Mouse (Mus musculus) ovary, postnatal 36 days (tissue): ENCODE data around the gene Atp8a2.

Experiments
- DNase-seq: peaks from one replicate; pipeline ENCODE4 v3.0.0; 2022; ENCODE audit warnings: low spot score, mixed read lengths

The Atp8a2 gene

DNA sequence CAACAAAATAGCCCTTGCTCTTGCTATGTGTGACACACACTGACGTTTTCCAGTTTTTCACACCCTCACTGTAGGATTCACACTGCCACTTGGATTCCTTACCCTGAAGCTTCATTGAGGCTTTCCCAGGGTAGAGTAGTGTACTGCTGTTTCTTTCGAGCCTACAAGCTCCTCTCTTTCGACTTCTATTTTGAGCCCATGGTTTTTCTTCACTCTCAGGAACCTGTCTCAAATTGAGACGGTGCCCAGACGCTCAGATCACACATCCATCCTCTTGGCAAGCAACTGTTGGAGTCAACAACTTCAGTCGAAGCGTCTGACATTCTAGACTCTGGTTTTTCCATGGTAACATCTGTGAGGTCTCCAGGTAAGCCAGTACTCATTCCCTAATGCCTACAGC, at the start of gene Atp8a2:
Gene Atp8a2 (minus strand): TSS at position 296 of the 400 bp plus-strand sequence.
- DNase-seq = no peak

DNA sequence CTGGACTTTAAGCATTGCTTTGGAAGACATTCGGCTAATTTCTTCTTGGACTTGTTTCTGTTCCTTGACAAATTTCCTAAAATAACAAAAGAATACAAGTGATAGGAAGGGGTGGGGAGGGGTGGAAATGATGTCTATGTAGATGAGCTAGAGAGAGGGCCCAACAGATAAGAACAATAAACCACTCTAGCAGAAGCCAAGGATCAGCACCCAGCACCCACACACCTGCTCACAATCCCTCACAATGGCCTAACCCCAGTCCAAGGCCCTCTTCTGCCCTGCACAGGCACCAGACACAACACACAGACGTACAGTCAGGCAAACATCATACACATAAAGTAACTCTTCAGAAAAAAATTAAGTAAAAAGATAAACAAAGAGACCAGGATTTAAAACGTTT, 41.6 kb upstream of the Atp8a2 start:
- DNase-seq = no peak

DNA sequence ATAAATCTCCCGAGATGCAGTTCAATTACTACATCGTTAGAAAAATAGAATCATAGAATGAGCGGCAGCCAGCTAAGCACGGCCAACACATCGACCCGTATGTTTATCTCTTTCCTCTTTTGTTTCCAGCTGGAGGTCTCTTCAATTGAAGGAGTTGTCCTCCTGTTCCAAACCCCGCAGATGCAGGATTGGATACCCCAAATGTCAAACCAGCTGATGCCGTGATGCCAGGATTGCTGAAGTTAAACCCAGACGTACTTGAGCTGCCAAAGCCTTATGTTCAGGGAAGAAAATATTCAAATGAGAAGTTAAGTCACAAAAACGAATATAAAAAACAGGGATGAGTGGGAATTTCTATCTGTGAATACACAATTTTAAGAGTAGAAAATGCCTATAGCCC, 22.9 kb upstream of the Atp8a2 start:
- DNase-seq = no peak

DNA sequence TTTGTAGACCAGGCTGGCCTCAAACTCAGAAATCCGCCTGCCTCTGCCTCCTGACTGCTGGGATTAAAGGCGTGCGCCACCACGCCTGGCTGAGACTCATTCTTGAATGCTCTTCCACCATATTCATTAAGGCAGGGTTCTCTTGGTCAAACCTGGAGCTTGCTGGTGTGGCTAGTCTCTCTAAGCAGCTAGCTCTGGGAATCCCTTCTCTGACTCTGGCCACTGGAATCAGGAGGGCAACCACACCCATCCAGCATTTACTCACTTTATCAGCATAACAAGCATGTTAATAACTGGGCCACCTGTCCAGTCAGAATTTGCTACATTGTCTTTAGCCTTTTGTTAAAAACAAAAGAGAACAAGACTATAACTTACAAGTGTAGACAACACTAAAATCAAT, 20.6 kb upstream of the Atp8a2 start:
- no peak for DNase-seq

DNA sequence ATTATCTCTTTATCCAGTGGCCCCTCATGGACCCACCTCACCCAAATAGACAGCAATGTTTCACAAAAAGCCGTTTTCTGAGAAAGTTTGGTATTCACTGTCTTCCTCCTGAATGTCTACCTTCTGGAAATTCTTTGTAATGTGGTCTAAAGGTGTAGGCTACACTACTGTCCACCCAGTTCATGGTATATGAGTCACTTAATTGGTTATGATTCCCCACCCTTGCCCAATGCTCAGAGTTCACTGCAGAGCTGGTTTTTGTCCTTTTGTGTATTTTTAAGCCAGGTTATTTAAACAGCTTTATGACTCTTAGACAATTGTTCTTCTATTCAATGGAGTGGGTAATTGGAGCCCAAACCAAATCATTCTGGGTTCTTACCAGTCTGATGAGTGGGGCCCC, 19.1 kb upstream of the Atp8a2 start:
- no peak for DNase-seq

DNA sequence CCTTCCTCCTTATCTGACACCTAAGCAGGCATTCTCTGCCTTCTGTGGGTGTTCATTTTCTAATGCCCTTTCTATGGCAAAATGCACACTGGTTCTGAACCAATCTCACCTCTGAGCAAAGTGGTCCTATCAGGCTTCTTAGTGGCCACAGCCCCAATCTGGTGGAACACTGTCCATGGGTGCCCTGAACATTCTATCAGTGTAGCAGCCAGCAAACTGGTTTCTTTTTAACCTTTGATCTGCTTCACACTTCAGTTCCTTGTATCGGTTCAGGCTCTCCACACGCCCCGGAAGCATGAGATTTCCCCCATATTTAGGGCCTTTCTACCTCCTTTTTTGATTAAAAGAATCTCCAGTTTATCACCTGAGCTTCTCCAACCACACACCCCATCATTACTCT, 18.0 kb upstream of the Atp8a2 start:
- DNase-seq = no peak

DNA sequence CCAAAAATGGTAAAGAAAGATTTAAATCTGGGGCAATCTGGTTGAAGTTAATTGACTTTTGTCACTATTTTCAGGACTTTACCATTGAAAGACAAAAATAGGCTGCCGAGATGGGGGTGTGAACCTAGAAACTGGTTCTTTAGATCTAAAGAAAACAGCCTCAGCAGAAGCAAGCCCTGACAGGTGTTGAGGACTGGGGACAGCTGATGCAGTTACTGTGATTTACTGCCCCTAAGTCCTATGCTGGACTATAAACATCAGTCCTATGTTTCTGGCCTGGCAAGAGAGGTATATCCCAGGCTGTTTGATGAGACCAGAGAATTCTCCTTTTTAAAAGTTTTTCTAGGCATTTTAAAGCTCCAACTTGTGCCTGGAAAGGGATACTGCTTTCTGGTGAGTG, 17.1 kb upstream of the Atp8a2 start:
- DNase-seq = no peak

DNA sequence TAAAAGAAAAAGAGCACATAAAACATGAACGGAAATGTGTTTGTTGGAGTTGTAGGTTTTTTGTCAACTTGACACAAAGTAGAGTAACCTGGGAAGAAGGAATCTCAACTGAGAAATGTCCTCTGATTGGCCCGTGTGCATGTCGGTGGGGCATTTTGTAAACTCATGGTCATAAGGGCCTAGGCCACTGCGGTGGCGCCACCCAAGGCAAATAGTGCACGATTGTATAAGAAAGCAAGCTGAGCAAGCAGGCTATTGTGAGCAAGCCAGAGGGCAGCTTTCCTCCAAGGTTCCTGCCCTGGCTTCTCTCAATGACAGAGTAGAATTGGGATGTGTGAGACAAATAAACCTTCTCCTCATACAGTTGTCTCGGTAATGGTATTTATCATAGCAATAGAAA, 12.2 kb upstream of the Atp8a2 start:
- no peak for DNase-seq

DNA sequence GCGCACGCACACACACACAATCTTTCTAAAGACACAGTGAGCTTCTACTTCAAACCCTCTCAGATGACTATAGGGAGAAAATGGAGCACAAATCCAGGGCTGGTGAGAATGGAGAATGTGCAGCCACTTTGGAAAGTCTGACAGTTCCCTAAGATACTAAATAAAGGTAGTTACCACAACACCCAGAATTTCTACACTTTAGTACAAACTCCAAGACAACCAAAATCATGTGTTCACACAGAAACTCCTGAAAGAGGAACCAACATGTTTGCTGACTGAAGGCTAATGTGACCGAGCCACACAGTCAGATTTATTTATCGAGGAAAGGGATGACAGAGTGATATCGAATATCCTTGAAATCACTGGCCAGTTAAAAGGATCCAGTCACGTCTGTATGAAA, 8.0 kb upstream of the Atp8a2 start:
- no peak for DNase-seq

DNA sequence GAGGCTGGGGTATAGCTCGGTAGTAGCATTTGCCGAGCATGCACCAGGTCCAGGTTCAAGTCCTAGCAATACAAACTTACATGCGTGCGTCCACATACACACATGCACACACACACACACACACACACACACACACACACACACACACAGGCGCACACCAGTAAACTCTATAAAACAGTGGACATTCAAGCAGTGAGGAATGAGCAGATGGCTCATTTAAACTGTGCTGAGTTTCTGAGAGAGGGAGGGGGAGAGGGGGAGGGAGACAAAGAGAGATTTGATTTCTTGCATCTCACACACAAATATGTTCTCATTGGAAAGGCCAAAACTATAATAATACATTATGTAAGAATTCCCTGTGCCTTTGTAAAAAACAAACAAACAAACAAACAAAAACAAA, 980 bp downstream of the Atp8a2 start:
- no peak for DNase-seq

DNA sequence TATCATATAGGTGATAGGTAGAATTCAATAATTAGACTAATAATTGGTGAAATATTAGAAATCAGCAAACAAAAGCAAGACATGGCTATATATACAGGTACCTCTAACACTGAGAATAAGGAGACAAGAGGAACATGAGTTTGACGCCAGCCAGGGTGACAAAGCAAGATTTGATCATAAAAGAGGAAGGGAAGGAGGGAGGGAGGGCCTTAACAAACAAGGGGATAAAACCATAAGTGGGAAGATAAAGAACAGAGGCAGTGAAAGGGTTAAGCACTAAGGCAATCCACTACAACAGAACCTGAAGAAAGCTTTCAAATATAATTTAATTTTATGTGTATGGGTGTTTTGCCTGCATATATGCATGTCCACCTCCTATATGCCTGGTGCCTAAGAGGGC, 2.4 kb downstream of the Atp8a2 start:
- DNase-seq = no peak

DNA sequence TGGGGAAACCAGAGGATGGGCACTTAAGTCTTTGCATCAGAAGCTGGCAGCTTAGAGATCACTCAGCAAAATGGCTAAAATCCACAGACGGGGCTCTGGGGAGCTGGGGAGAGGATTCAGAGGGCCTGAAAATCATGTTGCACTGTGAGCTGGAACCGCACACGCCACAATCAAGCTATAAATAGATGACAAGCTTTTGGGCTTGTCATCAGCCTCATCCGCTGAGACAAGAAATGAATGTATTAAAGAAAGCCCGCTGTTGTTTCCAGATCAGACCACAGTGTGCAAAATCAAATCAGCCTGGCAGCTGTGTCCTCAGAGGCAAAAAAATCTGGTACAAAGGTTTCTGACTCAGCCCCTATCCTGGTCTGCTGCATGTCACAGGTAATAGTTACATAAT, 7.2 kb downstream of the Atp8a2 start:
- no peak for DNase-seq

DNA sequence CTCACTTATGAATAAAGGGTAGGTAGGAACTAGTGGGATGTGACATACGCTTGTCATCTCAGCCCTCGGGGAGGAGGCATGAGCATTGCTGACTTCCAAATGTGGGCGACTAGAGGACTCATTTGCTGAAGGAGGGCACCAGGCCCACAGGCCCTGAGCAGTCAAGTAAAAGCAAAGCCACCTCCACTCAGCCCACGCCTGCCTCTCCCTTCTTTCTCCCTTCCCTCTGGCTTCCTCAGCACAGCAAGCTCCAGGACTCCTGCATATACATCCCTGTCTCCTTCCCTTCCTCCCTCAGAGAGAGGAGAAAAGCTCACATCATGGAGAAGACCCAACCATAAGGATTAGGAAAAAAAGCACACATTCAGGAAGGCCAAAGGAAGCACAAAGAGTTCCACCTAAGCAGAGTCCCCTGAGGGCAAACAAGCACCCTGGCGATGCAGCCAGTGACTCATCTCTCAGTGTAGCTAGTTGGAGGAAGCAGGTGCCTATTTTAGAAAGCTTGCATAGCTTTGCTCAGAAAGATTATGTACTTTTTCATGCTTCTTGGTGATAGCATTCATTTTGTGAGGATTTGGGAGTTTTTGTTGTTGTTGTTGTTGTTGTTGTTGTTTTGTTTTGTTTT, 8.7 kb downstream of the Atp8a2 start:
- no peak for DNase-seq

DNA sequence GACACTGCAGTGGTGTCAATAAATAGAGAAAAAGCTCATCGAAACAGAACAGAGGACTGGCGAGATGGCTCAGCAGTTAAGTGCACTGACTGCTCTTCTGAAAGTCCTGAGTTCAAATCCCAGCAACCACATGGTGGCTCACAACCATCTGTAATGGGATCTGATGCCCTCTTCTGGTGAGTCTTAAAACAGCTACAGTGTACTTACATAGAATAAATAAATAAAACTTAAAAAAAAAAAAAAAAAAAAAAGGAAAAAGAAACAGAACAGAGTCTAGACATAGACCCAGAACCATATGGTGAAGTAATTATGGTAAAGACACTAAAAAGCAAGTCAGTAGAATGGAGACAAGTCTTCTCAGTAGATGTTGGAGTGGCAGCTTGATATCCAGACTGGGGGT, 15.7 kb downstream of the Atp8a2 start:
- DNase-seq = no peak

DNA sequence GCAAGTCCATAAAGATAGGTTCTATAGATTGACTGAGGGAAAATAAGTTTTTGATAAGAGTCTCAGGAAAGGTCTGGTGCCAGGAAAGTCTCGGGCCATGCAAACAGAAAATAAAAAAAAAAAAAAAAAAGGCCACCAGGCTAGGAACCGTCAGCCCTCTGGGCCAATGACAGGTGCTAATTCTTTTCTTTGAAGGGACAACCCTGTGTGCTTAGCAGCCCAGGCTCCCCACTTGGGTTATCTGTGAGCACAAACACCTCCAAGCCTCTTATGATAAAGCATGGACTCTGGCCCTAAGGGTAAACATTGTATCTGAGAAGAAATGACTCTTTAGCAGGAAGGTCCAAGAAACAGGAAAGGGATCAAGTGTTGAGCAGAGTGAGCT, 18.4 kb downstream of the Atp8a2 start:
- no peak for DNase-seq

DNA sequence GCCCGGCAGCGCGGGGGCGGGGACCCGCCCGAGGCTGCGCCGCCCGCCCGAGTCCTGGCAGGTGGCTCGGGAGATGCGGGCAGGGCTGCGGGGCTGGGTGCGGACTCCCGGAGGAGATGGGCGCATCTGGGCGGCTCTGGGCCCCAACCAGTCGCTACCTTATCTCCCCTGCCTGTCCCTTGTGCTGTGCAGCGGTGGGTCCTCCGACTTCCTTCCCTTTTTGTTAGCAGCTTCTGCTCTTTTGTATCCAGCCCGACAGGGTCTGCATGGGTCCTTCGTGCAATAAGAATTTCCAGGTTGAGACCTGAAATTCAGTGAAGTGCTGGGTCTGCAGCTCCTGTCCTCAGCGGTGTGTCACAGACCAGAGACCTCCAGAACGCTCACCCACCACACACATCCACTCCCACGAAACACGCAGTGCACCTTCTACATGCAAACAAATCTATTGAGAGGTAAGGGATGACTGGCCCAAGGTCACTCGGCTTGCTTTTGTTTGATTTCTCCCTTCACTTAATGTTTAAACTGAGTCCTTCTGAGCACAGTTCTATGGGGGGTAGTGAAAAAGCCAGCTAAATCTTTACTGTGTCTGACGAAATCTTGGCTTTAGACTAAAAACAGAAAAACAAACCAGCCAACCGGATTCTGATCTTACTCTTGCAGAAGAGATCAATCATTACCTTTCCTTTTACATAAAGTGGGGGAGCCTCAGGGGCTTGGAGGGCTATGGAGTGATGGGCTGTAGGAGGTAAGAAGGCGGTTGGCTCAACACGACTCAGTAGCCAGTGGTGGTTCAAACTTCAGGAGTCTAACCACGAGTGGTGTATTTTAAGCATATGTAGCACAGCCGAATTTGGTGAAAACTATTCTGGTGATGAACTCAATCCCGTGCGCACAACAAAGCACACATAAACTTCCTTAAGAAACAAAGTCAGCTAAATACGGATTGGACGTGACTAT, 19.1 kb downstream of the Atp8a2 start:
- DNase-seq = no peak

DNA sequence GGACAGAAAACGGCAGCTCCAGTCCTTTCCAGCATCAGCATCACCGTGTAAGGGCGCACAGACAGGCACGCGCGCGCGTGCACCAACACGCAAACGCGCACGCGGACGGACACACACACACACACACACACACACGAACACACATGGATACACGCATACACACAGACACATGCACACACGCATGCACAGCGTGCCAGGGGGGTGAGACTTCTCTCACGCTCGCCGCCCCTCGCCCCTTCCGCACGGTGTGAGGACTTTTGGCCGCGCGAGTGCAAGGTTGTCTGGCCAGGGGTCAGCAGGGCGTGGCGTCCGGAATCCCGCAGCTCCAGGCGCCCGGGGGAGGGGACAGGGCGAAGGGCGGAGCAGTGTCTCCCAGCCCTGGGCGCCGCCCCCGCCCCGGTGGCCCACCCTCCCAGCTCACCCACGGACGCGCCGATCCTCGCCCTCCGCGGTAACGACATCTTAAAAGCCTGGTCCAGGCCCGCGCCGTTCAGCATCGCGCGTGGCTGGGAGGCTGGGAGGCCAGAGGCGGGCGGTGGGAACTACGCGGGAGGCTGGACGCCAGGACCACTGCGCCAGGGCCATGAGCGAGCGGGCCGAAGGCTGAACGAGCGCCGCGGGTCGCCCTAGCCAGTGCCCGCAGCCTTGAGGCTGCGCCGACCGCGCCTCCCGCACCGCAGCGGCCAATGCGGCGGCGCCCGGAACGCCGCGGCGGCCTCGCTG, 19.9 kb downstream of the Atp8a2 start:
- peak; percentile 58 for DNase-seq

DNA sequence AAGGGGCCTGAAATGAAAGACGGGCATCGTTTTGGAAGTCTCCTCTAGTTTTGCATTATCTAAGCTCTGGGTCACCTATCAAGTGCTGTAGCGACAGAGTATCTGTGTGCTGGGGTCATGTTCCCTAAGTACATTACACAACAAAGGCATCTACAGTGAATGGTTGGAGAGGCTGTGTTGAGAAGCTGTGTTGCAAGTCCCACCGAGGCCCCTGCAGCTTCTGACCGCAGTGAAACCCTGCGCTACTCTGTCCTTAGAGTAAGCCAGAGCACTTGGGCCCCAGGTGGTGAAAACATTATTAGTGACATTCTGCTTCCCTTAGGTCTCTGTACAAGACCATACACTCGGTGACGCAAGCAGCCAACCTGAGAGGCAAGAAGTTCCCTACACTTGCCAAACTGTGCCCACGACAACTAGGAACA, 20.5 kb downstream of the Atp8a2 start:
- DNase-seq = no peak

DNA sequence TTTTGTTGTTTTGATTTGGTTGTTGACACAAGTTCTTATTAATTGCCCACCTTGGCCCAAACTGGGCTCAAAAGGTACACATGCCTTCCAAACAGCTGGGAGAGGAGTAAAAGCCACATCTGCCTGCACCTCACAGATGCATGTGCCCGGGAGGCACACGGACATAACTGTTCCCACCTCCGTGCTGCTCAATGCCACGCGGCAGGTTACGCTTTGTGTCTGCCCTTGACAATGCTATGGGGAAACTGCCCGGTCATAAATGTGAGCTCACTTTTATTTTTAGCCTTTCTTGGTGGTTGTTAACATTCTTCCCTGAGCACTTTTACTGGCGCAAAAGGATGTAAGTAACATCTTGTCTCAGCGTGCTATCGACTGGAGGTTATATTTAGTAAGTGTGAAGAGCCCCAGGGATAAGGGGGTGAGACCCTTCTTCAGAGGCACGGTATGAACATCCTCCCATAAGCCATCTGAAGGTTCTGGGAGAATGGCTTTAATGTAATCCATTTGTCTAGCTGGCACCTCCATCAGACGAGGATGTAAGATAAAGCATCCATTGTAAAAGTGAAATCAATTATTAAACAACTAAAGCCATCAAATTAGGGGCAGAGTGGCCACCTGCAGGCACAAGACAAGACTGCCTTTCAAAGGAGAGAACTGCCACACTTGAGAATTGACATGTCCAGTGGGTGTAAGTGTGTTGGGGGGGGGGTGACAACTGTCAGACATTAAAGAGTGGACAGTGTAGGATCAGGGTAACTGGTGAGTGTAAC, 24.5 kb downstream of the Atp8a2 start:
- DNase-seq = no peak

DNA sequence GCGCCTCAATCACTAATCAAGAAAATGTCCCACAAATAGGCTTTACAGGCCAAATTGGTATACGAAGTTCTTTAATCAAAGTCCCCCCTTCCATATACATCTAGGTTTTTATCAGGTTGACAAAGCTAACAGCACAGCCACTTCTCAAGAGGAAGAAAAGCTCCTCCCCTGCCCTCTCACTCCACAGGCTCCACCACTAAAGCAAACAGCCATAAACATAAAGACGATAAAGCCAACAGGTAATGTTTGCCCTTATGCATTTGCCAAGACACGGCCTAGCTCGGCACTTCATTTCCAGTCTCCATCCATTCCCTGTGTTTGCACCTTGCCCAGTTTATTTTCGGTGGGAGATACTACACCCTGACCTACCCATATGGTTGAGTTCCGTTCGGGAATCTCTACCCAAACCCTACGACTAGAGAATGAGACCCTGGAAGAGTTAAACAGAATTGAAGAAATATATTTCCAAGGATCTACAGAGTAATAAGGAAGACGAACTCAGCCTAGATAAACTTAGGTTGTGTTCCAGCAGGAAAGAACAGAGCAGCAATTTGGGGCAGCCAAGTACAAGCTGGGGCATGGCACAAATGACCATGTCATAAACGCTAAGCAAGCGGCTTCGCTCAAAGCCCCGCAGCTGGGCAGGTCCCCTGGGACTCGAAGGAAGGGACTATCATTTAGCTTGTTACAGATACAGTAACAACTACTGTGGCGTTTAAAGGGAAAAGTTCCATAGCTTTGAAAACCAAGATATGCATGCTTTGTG, 26.0 kb downstream of the Atp8a2 start:
- no peak for DNase-seq

DNA sequence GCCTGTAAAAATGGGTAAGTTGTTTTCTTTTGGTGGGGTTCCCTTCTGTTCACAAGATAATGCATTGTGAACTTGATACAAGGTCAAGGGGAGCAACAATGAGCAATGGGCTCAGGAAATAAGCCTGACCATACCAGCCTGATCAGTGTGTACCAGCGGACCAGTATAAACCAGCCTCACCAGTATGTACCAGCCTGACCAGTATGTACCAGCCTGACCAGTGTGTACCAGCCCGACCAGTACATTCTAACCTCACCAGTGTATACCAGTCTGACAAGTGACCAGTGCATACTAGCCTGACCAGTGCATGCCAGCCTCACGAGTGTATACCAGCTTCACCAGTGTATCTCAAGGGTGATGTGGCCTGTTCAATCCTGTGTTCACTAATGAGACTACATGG, 33.6 kb downstream of the Atp8a2 start:
- no peak for DNase-seq
